Mouse (Mus musculus) limb, embryonic 14.5 days (tissue): ENCODE data around the gene Zbtb46. TPM values are rescaled to one million over a fixed set of nuclear protein-coding genes. Genes with fewer than 3 reads are reported as not detected.

Source experiments
- ATAC-seq: fragments of 200-750 bp; cut with Nextera tagmentation; 2 replicates; pipeline ENCODE4 v1.8.0; 2017; ENCODE audit warnings: low read depth, moderate number of reproducible peaks, moderate TSS enrichment; ENCODE audit not compliant: low FRiP score
- DNase-seq: peaks from one replicate; pipeline ENCODE4 v3.0.0-alpha.2; 2015; ENCODE audit warnings: low spot score
- H3K27ac ChIP-seq: fragments of 300-500 bp; sonication (generic); replicated peaks from 2 replicates; pipeline ENCODE4 v1.5.1; 2014; ENCODE audit warnings: low read depth, mild to moderate bottlenecking, low read length, moderate library complexity, mixed read lengths
- H3K27me3 ChIP-seq: fragments of 300-500 bp; sonication (generic); 2 replicates; pipeline ENCODE4 v1.6.1; 2014; ENCODE audit warnings: low read length, mixed read lengths; ENCODE audit not compliant: control insufficient read depth, insufficient read depth
- H3K36me3 ChIP-seq: fragments of 300-500 bp; sonication (generic); 2 replicates; pipeline ENCODE4 v1.6.1; 2014; ENCODE audit warnings: mild to moderate bottlenecking, low read length, moderate library complexity, mixed read lengths; ENCODE audit not compliant: control insufficient read depth, insufficient read depth
- H3K4me1 ChIP-seq: fragments of 300-500 bp; sonication (generic); 2 replicates; pipeline ENCODE4 v1.6.1; 2014; ENCODE audit warnings: antibody characterized with exemption, low read length, mixed read lengths; ENCODE audit not compliant: control insufficient read depth, insufficient read depth
- H3K4me2 ChIP-seq: fragments of 300-500 bp; sonication (generic); replicated peaks from 2 replicates; pipeline ENCODE4 v1.6.1; 2014; ENCODE audit warnings: low read depth, mild to moderate bottlenecking, low read length, moderate library complexity; ENCODE audit not compliant: severe bottlenecking
- H3K4me3 ChIP-seq: fragments of 300-500 bp; sonication (generic); replicated peaks from 2 replicates; pipeline ENCODE4 v1.5.1; 2014; ENCODE audit warnings: low read length
- H3K9ac ChIP-seq: fragments of 300-500 bp; sonication (generic); 2 replicates; pipeline ENCODE4 v1.6.1; 2014; ENCODE audit warnings: mild to moderate bottlenecking, low read depth, low read length, moderate library complexity; ENCODE audit not compliant: severe bottlenecking
- H3K9me3 ChIP-seq: fragments of 300-500 bp; sonication (generic); 2 replicates; pipeline ENCODE4 v1.6.1; 2016; ENCODE audit warnings: low read length; ENCODE audit not compliant: control insufficient read depth
- POLR2A ChIP-seq: fragments of 200-500 bp; IDR thresholded peaks from 2 replicates; pipeline ENCODE4 v1.8.0; 2012; ENCODE audit warnings: inconsistent platforms, mild to moderate bottlenecking, moderate library complexity, borderline replicate concordance; ENCODE audit not compliant: insufficient read depth, insufficient read length; ENCODE audit errors: extremely low read depth
- WGBS: fragments of 180-500 bp; shearing (Covaris S2); extraction: QIAGEN DNeasy Blood & Tissue Kit; methylation state at CpG from one replicate; pipeline ENCODE4 v1.1.7; 2014; 5-methylcytosine and 5-hydroxymethylcytosine counted together
- polyA plus RNA-seq, 2 experiments: library from polyadenylated mRNA; depleted of rRNA in 1 of 2; stranded (reverse) in 1 of 2; unstranded in 1 of 2; fragments of >200 nt; fragmentation: Nextera tagmentation in 1 of 2; extraction: Ambion mirVana in 1 of 2; gene quantifications; 2 replicates each; pipeline versions ENCODE4 v1.2.1 to v1.2.3; 2012 to 2014

The Zbtb46 gene
- polyA plus RNA-seq, 2 experiments = 3.8 to 4.3 TPM

DNA sequence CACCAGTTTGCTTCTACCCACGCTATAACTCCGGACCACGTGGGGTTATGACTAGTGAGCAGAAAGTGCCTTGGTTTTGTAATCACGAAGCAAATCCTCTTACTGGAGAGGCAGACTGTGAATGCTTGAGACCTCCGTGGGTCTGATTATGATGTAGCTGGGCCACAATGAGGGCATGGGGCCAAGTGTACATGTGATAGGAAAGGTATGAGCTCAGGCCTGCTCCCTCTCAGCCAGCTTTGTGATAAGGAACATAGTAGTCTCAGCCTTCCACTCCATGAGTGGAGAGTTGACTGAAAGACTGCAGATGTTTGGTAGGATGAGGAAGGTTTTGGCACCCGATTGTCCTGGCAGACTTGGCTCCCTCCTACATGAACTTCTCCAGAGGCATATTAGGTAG, 116.5 kb downstream of the Zbtb46 start:
- 96% methylated on average over 6 of the region's 6 CpGs for WGBS
- Histone ChIP-seq H3K9ac (no peak overlapping the region), H3K4me2 (no peak overlapping the region), H3K27ac (no peak overlapping the region), H3K36me3 (peaks cover 86% of the 10 kb centered on the region), H3K9me3 (no peaks in the 10 kb centered on the region), H3K4me3 (no peak overlapping the region), H3K27me3 (no peaks in the 10 kb centered on the region), H3K4me1 (no peaks in the 10 kb centered on the region)
- TF ChIP-seq POLR2A = no peak
- DNase-seq = no peak
- no peak for ATAC-seq

DNA sequence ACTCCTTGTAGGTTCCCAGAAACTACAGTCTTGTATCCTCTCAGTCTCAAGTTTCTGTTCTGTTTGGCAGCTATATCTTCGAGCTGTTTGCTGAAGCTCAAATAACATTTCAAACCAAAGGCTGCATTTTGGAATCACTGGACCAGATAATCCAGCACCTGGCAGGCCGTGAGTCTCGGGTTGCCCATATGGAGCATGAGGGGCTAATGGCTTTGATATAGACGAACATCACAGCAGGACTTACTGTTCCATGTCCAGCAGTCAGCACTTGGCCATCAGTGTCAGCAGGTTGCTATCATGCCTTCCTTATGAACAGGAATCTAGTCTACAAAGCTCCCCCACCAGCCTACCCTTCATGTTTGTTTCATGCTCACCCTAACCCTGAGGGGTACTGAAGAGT, 118.8 kb downstream of the Zbtb46 start:
- no peaks in the 10 kb centered on the region for H3K27me3 ChIP-seq
- no peak overlapping the region for H3K27ac ChIP-seq
- H3K9me3 ChIP-seq = no peaks in the 10 kb centered on the region
- ATAC-seq (no peak), DNase-seq (no peak)
- 79% methylated on average over 4 of the region's 4 CpGs for WGBS
- H3K4me3 ChIP-seq = no peak overlapping the region
- H3K4me1 ChIP-seq = no peaks in the 10 kb centered on the region
- TF ChIP-seq POLR2A = no peak
- H3K36me3 ChIP-seq = peaks cover 77% of the 10 kb centered on the region
- H3K4me2 ChIP-seq = no peak overlapping the region
- H3K9ac ChIP-seq = no peak overlapping the region

Other genes with a start within 250 kb of the Zbtb46 start
- 0.05 and 0.13 TPM in 2 replicates for gene Srms, start 246.2 kb downstream of the Zbtb46 start, polyA plus RNA-seq (2012; rRNA removed)
- 0.07 TPM in 1 of 2 replicates, not detected in the other for gene Srms, start 246.2 kb downstream of the Zbtb46 start, polyA plus RNA-seq (2014; fragmentation: Nextera tagmentation; extraction: Ambion mirVana)
- gene Fndc11, start 239.4 kb downstream of the Zbtb46 start, polyA plus RNA-seq (2012; rRNA removed) = 0.12 and 0.28 TPM in 2 replicates
- not detected in 2 replicates for gene Fndc11, start 239.4 kb downstream of the Zbtb46 start, polyA plus RNA-seq (2014; fragmentation: Nextera tagmentation; extraction: Ambion mirVana)
- gene Helz2, start 217.4 kb downstream of the Zbtb46 start, polyA plus RNA-seq (2012; rRNA removed) = 6.4 and 8.3 TPM in 2 replicates
- gene Helz2, start 217.4 kb downstream of the Zbtb46 start, polyA plus RNA-seq (2014; fragmentation: Nextera tagmentation; extraction: Ambion mirVana) = 1.3 and 1.5 TPM in 2 replicates
- 28.6 and 38.4 TPM in 2 replicates for gene Gmeb2, start 171.4 kb downstream of the Zbtb46 start, polyA plus RNA-seq (2012; rRNA removed)
- 17.0 and 19.1 TPM in 2 replicates for gene Gmeb2, start 171.4 kb downstream of the Zbtb46 start, polyA plus RNA-seq (2014; fragmentation: Nextera tagmentation; extraction: Ambion mirVana)
- 0.68 and 2.8 TPM in 2 replicates for gene Stmn3, start 144.9 kb downstream of the Zbtb46 start, polyA plus RNA-seq (2012; rRNA removed)
- 0.28 and 0.29 TPM in 2 replicates for gene Stmn3, start 144.9 kb downstream of the Zbtb46 start, polyA plus RNA-seq (2014; fragmentation: Nextera tagmentation; extraction: Ambion mirVana)
- gene Rtel1, start 139.7 kb downstream of the Zbtb46 start, polyA plus RNA-seq (2012; rRNA removed) = 110 and 130 TPM in 2 replicates
- 49.0 and 53.3 TPM in 2 replicates for gene Rtel1, start 139.7 kb downstream of the Zbtb46 start, polyA plus RNA-seq (2014; fragmentation: Nextera tagmentation; extraction: Ambion mirVana)
- gene Zgpat, start 94.5 kb downstream of the Zbtb46 start, polyA plus RNA-seq (2012; rRNA removed) = 57.4 and 67.9 TPM in 2 replicates
- 37.3 and 47.6 TPM in 2 replicates for gene Zgpat, start 94.5 kb downstream of the Zbtb46 start, polyA plus RNA-seq (2014; fragmentation: Nextera tagmentation; extraction: Ambion mirVana)
- gene Arfrp1, start 94.0 kb downstream of the Zbtb46 start, polyA plus RNA-seq (2012; rRNA removed) = 81.0 and 89.9 TPM in 2 replicates
- 50.0 and 54.7 TPM in 2 replicates for gene Arfrp1, start 94.0 kb downstream of the Zbtb46 start, polyA plus RNA-seq (2014; fragmentation: Nextera tagmentation; extraction: Ambion mirVana)
- 63.3 and 84.7 TPM in 2 replicates for gene Lime1, start 79.3 kb downstream of the Zbtb46 start, polyA plus RNA-seq (2012; rRNA removed)
- 21.3 and 26.8 TPM in 2 replicates for gene Lime1, start 79.3 kb downstream of the Zbtb46 start, polyA plus RNA-seq (2014; fragmentation: Nextera tagmentation; extraction: Ambion mirVana)
- not detected in 2 replicates for gene Abhd16b, start 33.8 kb upstream of the Zbtb46 start, polyA plus RNA-seq (2012; rRNA removed)
- gene Abhd16b, start 33.8 kb upstream of the Zbtb46 start, polyA plus RNA-seq (2014; fragmentation: Nextera tagmentation; extraction: Ambion mirVana) = not detected in 2 replicates
- 108 and 123 TPM in 2 replicates for gene Tpd52l2, start 37.7 kb upstream of the Zbtb46 start, polyA plus RNA-seq (2012; rRNA removed)
- gene Tpd52l2, start 37.7 kb upstream of the Zbtb46 start, polyA plus RNA-seq (2014; fragmentation: Nextera tagmentation; extraction: Ambion mirVana) = 172 and 177 TPM in 2 replicates
- gene Dnajc5, start 61.1 kb upstream of the Zbtb46 start, polyA plus RNA-seq (2012; rRNA removed) = 72.5 and 91.8 TPM in 2 replicates
- gene Dnajc5, start 61.1 kb upstream of the Zbtb46 start, polyA plus RNA-seq (2014; fragmentation: Nextera tagmentation; extraction: Ambion mirVana) = 75.7 and 85.5 TPM in 2 replicates
- 130 and 165 TPM in 2 replicates for gene Uckl1, start 125.5 kb upstream of the Zbtb46 start, polyA plus RNA-seq (2012; rRNA removed)
- gene Uckl1, start 125.5 kb upstream of the Zbtb46 start, polyA plus RNA-seq (2014; fragmentation: Nextera tagmentation; extraction: Ambion mirVana) = 41.2 and 46.3 TPM in 2 replicates
- 29.7 and 41.6 TPM in 2 replicates for gene Prpf6, start 132.4 kb upstream of the Zbtb46 start, polyA plus RNA-seq (2012; rRNA removed)
- 57.9 and 64.2 TPM in 2 replicates for gene Prpf6, start 132.4 kb upstream of the Zbtb46 start, polyA plus RNA-seq (2014; fragmentation: Nextera tagmentation; extraction: Ambion mirVana)
- 102 and 117 TPM in 2 replicates for gene Zfp512b, start 133.4 kb upstream of the Zbtb46 start, polyA plus RNA-seq (2012; rRNA removed)
- gene Zfp512b, start 133.4 kb upstream of the Zbtb46 start, polyA plus RNA-seq (2014; fragmentation: Nextera tagmentation; extraction: Ambion mirVana) = 58.8 and 59.5 TPM in 2 replicates
- 9.2 and 10.3 TPM in 2 replicates for gene Samd10, start 139.8 kb upstream of the Zbtb46 start, polyA plus RNA-seq (2012; rRNA removed)
- 10.2 TPM in 2 replicates for gene Samd10, start 139.8 kb upstream of the Zbtb46 start, polyA plus RNA-seq (2014; fragmentation: Nextera tagmentation; extraction: Ambion mirVana)
- gene Gm29797, start 197.6 kb upstream of the Zbtb46 start, polyA plus RNA-seq (2012; rRNA removed) = 0.23 and 0.63 TPM in 2 replicates
- gene Gm29797, start 197.6 kb upstream of the Zbtb46 start, polyA plus RNA-seq (2014; fragmentation: Nextera tagmentation; extraction: Ambion mirVana) = 0.37 and 0.52 TPM in 2 replicates
- gene Sox18, start 212.2 kb upstream of the Zbtb46 start, polyA plus RNA-seq (2012; rRNA removed) = 49.8 and 66.4 TPM in 2 replicates
- gene Sox18, start 212.2 kb upstream of the Zbtb46 start, polyA plus RNA-seq (2014; fragmentation: Nextera tagmentation; extraction: Ambion mirVana) = 36.2 and 37.8 TPM in 2 replicates
- gene Tcea2, start 220.9 kb upstream of the Zbtb46 start, polyA plus RNA-seq (2012; rRNA removed) = 53.8 and 57.1 TPM in 2 replicates
- gene Tcea2, start 220.9 kb upstream of the Zbtb46 start, polyA plus RNA-seq (2014; fragmentation: Nextera tagmentation; extraction: Ambion mirVana) = 27.1 and 32.9 TPM in 2 replicates
- gene Rgs19, start 234.6 kb upstream of the Zbtb46 start, polyA plus RNA-seq (2012; rRNA removed) = 124 and 151 TPM in 2 replicates
- 92.8 and 99.6 TPM in 2 replicates for gene Rgs19, start 234.6 kb upstream of the Zbtb46 start, polyA plus RNA-seq (2014; fragmentation: Nextera tagmentation; extraction: Ambion mirVana)
- gene Lkaaear1, start 239.0 kb upstream of the Zbtb46 start, polyA plus RNA-seq (2012; rRNA removed) = not detected in 2 replicates
- gene Lkaaear1, start 239.0 kb upstream of the Zbtb46 start, polyA plus RNA-seq (2014; fragmentation: Nextera tagmentation; extraction: Ambion mirVana) = not detected in 2 replicates